Mouse (Mus musculus) forebrain, embryonic 15.5 days (tissue): ENCODE results near the gene Siae. TPM values are rescaled to one million over a fixed set of nuclear protein-coding genes. Genes with fewer than 3 reads are reported as not detected.

ENCODE experiments used
- ATAC-seq: fragments of 200-750 bp; cut with Nextera tagmentation; replicated peaks from 2 replicates; pipeline ENCODE4 v1.8.0; 2017; ENCODE audit warnings: mild to moderate bottlenecking, moderate TSS enrichment, moderate library complexity
- H3K27ac ChIP-seq: fragments of 300-500 bp; sonication (generic); replicated peaks from 2 replicates; pipeline ENCODE4 v1.5.1; 2015; ENCODE audit warnings: mild to moderate bottlenecking, inconsistent platforms
- H3K27me3 ChIP-seq: fragments of 300-500 bp; sonication (generic); 2 replicates; pipeline ENCODE4 v1.6.1; 2015; ENCODE audit warnings: inconsistent platforms
- H3K36me3 ChIP-seq: fragments of 300-500 bp; sonication (generic); 2 replicates; pipeline ENCODE4 v1.6.1; 2015; ENCODE audit warnings: mild to moderate bottlenecking, inconsistent platforms
- H3K4me1 ChIP-seq: fragments of 300-500 bp; sonication (generic); 2 replicates; pipeline ENCODE4 v1.6.1; 2015; ENCODE audit warnings: inconsistent platforms
- H3K4me2 ChIP-seq: fragments of 300-500 bp; sonication (generic); replicated peaks from 2 replicates; pipeline ENCODE4 v1.6.1; 2015; ENCODE audit warnings: mild to moderate bottlenecking, inconsistent platforms
- H3K4me3 ChIP-seq: fragments of 300-500 bp; sonication (generic); 2 replicates; pipeline ENCODE4 v1.5.1; 2015; ENCODE audit warnings: mild to moderate bottlenecking, inconsistent platforms
- H3K9ac ChIP-seq: fragments of 300-500 bp; sonication (generic); replicated peaks from 2 replicates; pipeline ENCODE4 v1.6.1; 2015; ENCODE audit warnings: mild to moderate bottlenecking, inconsistent platforms
- H3K9me3 ChIP-seq: fragments of 300-500 bp; sonication (generic); 2 replicates; pipeline ENCODE4 v1.6.1; 2016; ENCODE audit warnings: inconsistent platforms
- WGBS: fragments of 180-500 bp; shearing (Covaris S2); methylation state at CpG from one replicate; pipeline ENCODE4 v1.1.7; 2015; ENCODE audit warnings: mixed read lengths; 5-methylcytosine and 5-hydroxymethylcytosine counted together
- polyA plus RNA-seq: library from polyadenylated mRNA; unstranded; fragments of >200 nt; fragmentation: Nextera tagmentation; extraction: Ambion mirVana; gene quantifications from 2 replicates; pipeline ENCODE4 v1.2.1, GENCODE M21; 2015

The Siae gene
- polyA plus RNA-seq, 1 experiment from 2014 or later: 8.6 TPM

DNA sequence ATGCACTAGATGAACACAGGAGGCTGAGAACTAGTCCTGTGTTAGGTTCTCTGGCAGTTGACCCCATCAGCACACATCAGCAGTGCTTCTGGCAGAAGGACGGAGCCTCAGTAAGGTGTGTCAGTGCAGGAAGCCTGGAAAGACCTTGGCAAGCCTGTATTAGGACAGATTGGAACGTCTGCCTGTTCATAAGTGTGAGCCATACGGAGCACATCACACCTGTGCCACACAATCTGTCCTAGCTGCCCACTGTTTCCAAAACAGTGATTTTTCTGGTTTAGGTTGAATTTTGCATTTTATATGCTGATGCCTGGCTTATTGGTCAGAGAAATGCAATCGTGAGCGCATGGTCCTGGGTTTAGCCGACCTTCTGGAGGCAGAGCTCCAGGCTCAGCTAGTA lies 65.8 kb downstream of the Siae start:
- Histone ChIP-seq H3K9ac (no peak overlapping the region), H3K36me3 (no peaks in the 10 kb centered on the region), H3K4me2 (no peak overlapping the region), H3K9me3 (no peaks in the 10 kb centered on the region), H3K27me3 (no peaks in the 10 kb centered on the region), H3K27ac (no peak overlapping the region), H3K4me3 (no peak overlapping the region), H3K4me1 (peaks cover 40% of the 10 kb centered on the region)
- ATAC-seq: no peak
- 73% methylated on average over 6 of the region's 6 CpGs for WGBS

DNA sequence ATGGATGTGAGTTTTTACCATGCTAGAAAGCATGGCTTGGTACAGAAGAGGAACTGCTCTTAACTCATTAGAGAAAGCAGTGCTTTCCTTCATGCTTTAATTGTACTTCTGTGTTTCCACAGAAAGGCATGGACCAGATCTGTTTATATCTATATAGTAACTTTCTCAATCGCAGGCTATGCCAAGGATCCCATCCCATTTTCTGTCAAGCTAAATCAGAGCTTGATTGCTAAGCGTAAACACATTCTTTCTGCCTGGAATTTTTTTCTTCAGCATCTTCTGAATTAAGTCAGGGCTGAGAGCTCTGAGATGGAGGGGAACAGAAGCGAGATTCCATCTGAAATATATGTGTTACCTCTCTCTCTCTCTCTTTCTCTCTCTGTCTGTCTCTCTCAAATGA lies 68.5 kb downstream of the Siae start:
- Histone ChIP-seq H3K27me3 (no peaks in the 10 kb centered on the region), H3K4me3 (no peak overlapping the region), H3K36me3 (no peaks in the 10 kb centered on the region), H3K27ac (peak overlapping the region; percentile 91), H3K4me2 (no peak overlapping the region), H3K9me3 (no peaks in the 10 kb centered on the region), H3K9ac (no peak overlapping the region), H3K4me1 (peaks cover 45% of the 10 kb centered on the region)
- ATAC-seq: peak; percentile 9; the same call in 1 of the 2 replicates
- 53% methylated on average over 3 of the region's 3 CpGs for WGBS

DNA sequence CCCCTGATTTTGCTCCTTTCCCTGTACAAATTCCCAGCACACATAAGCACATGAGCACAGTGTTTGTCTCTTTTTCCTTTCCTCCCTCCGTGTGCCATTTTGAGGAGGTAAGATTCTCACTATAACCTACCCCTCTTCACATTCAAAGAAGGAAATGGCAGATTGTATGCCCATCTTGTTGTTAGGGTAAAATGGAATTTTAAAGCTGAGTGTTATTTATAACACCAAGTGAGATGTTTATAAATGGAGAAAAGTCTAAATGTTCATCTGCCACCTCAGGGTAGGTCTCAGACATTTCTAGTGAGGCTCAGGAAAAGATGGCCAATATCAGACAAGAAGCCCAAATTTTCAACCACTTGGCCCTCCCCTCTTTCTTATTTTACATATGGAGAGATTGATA lies 69.0 kb downstream of the Siae start:
- 59% methylated on average over 1 of the region's 1 CpGs for WGBS
- no peak overlapping the region for H3K9ac ChIP-seq
- H3K4me2 ChIP-seq: no peak overlapping the region
- peaks cover 45% of the 10 kb centered on the region for H3K4me1 ChIP-seq
- peak overlapping the region; percentile 91 for H3K27ac ChIP-seq
- H3K27me3 ChIP-seq: no peaks in the 10 kb centered on the region
- ATAC-seq: no peak
- no peak overlapping the region for H3K4me3 ChIP-seq
- H3K9me3 ChIP-seq: no peaks in the 10 kb centered on the region
- no peaks in the 10 kb centered on the region for H3K36me3 ChIP-seq

DNA sequence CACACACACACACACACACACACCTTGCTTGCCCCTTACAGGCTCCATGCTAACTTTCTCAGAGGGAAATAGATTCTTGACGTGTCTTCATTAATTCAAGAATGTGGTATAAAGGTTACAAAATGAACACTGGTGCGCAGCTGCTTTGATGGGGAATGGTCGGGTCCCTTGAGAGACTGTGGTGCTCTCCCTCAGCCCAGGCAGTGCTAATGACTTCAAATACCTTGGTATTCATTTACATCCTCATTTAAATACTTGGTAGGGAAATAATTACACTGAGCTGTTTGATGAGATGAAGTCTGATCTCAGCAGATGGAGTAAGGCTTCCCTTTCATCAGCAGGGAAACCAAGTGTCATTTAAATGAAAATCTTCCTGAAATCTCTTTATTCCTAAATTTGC lies 69.6 kb downstream of the Siae start:
- peaks cover 45% of the 10 kb centered on the region for H3K4me1 ChIP-seq
- H3K9me3 ChIP-seq: no peaks in the 10 kb centered on the region
- H3K27ac ChIP-seq: peak overlapping the region; percentile 91
- H3K36me3 ChIP-seq: no peaks in the 10 kb centered on the region
- H3K9ac ChIP-seq: no peak overlapping the region
- ATAC-seq: peak; percentile 81
- H3K27me3 ChIP-seq: no peaks in the 10 kb centered on the region
- WGBS: 8% methylated on average over 3 of the region's 3 CpGs
- H3K4me3 ChIP-seq: no peak overlapping the region
- H3K4me2 ChIP-seq: peak overlapping the region; percentile 34

DNA sequence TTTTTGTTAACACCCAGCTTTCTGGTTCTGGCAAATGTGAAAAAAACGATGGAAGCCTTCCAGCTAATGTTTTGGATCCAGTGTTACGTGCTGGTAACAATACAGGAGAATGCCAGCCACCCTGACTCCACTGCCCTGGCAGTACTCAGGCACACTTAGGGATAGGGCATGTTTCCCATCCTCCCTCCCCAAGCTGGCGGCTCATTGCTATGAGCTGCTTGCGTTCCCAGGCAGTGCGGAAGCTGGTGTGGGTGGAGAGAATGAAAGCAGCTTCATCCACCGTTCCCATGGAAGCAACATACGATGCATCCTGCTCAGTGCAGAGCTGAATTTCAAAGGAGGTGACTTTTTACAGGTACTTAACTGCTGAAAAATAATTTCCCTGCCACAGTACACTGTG lies 70.1 kb downstream of the Siae start:
- 4% methylated on average over 7 of the region's 7 CpGs for WGBS
- Histone ChIP-seq H3K4me2 (peak overlapping the region; percentile 34), H3K4me1 (peaks cover 45% of the 10 kb centered on the region), H3K36me3 (no peaks in the 10 kb centered on the region), H3K9me3 (no peaks in the 10 kb centered on the region), H3K4me3 (0 out of 2 replicates have a peak overlapping the region, but pooled peaks have one; percentile 4), H3K27ac (peak overlapping the region; percentile 91), H3K9ac (peak overlapping the region; percentile 8; the same call in 1 of the 2 replicates), H3K27me3 (no peaks in the 10 kb centered on the region)
- ATAC-seq: peak; percentile 95

DNA sequence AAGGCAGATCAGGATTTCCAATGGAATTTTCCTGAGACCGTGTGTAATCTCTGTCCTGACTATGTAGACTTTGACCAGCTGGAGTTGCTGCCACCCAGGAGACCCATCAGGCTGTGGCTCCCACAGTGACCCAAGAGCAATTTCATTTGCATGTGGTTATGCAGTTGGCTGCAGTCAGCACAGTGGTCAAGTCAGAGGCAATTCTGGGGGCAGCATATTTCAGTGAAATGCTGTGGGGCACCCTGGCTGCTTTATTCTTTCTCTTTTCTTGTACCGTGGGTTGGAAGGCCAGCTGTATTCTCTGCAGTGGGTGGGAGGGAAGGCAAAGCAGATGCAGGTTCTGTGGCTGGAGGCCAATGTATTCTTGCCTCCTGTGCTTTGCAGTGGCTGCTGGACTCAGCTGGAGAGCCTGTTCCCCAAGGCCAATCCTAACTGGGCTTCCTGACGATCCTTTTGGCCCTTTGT lies 70.6 kb downstream of the Siae start:
- Histone ChIP-seq H3K4me3 (0 out of 2 replicates have a peak overlapping the region, but pooled peaks have one; percentile 4), H3K27me3 (no peaks in the 10 kb centered on the region), H3K9ac (no peak overlapping the region), H3K4me1 (peaks cover 43% of the 10 kb centered on the region), H3K27ac (peak overlapping the region; percentile 91), H3K4me2 (peak overlapping the region; percentile 34), H3K9me3 (no peaks in the 10 kb centered on the region), H3K36me3 (no peaks in the 10 kb centered on the region)
- 5% methylated on average over 3 of the region's 3 CpGs for WGBS
- 0 out of 2 replicates have a peak, but pooled peaks have one; percentile 9 for ATAC-seq

DNA sequence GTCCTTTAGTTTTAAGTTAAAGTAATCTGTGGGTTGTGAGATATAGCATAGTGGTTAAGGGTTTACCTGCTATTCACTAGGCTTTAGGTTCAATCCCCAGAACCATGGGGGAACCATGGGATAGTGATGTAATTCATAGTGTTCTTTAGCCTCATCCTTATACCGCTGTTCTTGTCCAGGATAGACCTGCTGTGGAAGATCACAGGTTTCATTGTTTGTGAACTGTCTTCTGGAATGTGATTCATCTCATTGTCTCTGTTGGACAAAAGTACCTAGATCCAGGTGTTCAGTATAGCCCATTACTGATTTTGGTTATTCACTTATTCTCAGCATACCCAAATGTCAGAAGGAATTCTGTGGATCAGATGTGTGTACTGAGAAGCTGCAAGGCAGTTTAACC lies 71.8 kb downstream of the Siae start:
- no peak overlapping the region for H3K27ac ChIP-seq
- H3K9me3 ChIP-seq: no peaks in the 10 kb centered on the region
- 96% methylated on average over 1 of the region's 1 CpGs for WGBS
- peaks cover 32% of the 10 kb centered on the region for H3K4me1 ChIP-seq
- H3K4me2 ChIP-seq: no peak overlapping the region
- no peak for ATAC-seq
- H3K27me3 ChIP-seq: no peaks in the 10 kb centered on the region
- H3K9ac ChIP-seq: no peak overlapping the region
- H3K4me3 ChIP-seq: no peak overlapping the region
- no peaks in the 10 kb centered on the region for H3K36me3 ChIP-seq

DNA sequence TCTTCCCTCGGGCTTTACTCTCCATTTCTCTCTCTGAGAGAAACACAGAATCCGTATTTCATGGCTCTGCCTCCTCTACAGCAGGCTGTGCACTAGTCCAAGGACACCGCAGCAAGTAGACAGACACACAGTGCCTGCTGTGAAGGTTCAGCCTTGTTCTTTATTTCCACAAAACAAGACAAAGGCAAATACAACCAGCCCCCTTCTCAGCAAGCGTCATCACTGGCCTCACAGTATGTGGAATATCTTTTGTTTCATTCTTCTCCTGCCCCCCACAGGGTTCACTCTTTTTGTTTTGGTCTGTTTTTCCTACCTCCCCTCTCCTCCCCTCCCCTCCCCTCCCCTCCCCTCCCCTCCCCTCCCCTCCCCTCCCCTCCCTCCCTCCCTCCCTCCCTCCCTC lies 73.1 kb downstream of the Siae start:
- H3K36me3 ChIP-seq: no peaks in the 10 kb centered on the region
- 34% methylated on average over 4 of the region's 4 CpGs for WGBS
- no peak overlapping the region for H3K27ac ChIP-seq
- no peak overlapping the region for H3K4me2 ChIP-seq
- ATAC-seq: no peak
- H3K27me3 ChIP-seq: no peaks in the 10 kb centered on the region
- H3K9me3 ChIP-seq: no peaks in the 10 kb centered on the region
- peaks cover 31% of the 10 kb centered on the region for H3K4me1 ChIP-seq
- no peak overlapping the region for H3K9ac ChIP-seq
- no peak overlapping the region for H3K4me3 ChIP-seq

DNA sequence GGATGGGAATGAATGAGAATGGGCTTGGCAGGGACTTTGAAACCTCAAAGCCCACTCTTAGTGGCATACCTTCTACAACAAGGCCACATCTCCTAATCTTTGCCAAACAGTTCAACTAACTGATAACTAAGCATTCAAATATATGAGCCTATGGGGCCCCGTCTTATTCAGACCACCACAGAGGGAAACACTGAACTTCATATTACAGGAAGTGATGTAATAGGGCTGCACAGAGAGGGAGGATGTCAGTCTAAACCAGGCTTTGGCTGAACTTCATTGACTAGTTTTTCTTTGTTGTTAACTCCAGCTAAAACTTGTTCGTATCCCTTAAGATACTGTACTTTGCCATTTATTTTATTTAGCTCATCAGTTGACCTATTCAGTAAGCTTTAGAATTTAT lies 74.4 kb downstream of the Siae start:
- Histone ChIP-seq H3K4me2 (no peak overlapping the region), H3K4me1 (peaks cover 18% of the 10 kb centered on the region), H3K9me3 (no peaks in the 10 kb centered on the region), H3K4me3 (no peak overlapping the region), H3K27me3 (no peaks in the 10 kb centered on the region), H3K27ac (no peak overlapping the region), H3K9ac (no peak overlapping the region), H3K36me3 (no peaks in the 10 kb centered on the region)
- 86% methylated on average over 2 of the region's 2 CpGs for WGBS
- ATAC-seq: no peak

DNA sequence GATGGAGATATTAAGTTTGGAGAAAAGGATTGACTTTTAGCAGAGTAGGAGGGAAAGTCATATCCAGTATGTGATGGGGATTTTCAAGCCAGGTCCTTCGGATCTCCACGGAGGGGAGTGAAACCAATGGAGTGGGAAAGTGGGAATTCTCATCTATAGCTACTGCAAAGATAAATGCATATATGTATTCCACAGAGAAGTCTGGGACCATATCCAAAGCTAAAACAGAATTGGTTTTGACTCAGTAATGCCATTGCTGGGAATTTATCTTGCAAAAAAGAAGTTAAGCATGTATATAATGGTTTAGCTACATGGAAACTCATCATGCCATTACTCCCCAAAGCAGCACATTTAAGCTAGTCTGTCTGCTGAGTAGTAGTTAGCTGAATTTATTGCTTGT lies 76.8 kb downstream of the Siae start:
- Histone ChIP-seq H3K27me3 (no peaks in the 10 kb centered on the region), H3K9me3 (no peaks in the 10 kb centered on the region), H3K36me3 (no peaks in the 10 kb centered on the region), H3K4me2 (no peak overlapping the region), H3K4me1 (no peaks in the 10 kb centered on the region), H3K4me3 (no peak overlapping the region), H3K27ac (no peak overlapping the region), H3K9ac (no peak overlapping the region)
- 88% methylated on average over 2 of the region's 2 CpGs for WGBS
- no peak for ATAC-seq

DNA sequence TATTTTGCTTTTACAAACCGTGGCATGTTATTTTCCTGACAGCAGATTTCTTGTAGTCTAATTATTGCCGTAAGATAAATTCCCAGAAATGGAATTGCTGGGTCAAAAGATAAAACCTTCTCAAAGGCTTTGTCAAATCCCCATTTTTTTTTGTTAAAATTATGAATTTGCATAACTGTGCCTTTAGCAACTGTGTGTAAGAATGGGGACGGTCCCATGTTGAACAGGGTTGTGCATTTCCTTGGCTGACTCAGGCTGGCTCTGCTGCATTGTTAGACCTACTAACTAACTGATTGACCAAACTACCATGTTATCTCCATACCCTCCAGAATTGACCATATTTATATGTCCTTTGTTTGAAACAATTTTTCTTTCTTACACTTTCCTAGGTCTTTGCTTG lies 78.8 kb downstream of the Siae start:
- H3K4me2 ChIP-seq: no peak overlapping the region
- H3K4me1 ChIP-seq: no peaks in the 10 kb centered on the region
- WGBS: 87% methylated on average over 3 of the region's 3 CpGs
- no peaks in the 10 kb centered on the region for H3K36me3 ChIP-seq
- no peak overlapping the region for H3K9ac ChIP-seq
- no peak overlapping the region for H3K27ac ChIP-seq
- no peak overlapping the region for H3K4me3 ChIP-seq
- ATAC-seq: no peak
- H3K9me3 ChIP-seq: no peaks in the 10 kb centered on the region
- H3K27me3 ChIP-seq: no peaks in the 10 kb centered on the region

DNA sequence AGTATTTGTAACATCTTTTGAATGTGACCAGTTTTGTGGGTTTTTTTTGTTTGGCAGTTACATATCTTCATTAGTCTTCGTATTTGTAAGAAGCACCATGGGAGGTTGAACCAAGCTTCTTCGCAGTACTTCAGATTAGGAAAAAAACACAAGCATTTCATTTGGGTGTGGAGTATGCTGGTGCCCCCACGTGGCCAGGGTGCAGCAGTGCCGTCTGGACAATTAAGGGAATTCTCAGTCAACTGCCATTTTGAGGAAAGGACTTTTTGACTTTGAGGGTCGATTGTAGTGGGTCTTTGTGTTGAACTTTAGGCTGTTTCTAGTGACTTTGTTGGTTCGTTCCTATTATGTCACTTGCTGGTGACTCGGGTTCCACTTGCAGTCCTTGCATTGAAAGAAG lies 80.8 kb downstream of the Siae start:
- no peak overlapping the region for H3K4me3 ChIP-seq
- WGBS: 12% methylated on average over 7 of the region's 7 CpGs
- no peaks in the 10 kb centered on the region for H3K36me3 ChIP-seq
- H3K9ac ChIP-seq: no peak overlapping the region
- H3K9me3 ChIP-seq: no peaks in the 10 kb centered on the region
- ATAC-seq: peak; percentile 63
- no peak overlapping the region for H3K4me2 ChIP-seq
- no peak overlapping the region for H3K27ac ChIP-seq
- no peaks in the 10 kb centered on the region for H3K27me3 ChIP-seq
- no peaks in the 10 kb centered on the region for H3K4me1 ChIP-seq

DNA sequence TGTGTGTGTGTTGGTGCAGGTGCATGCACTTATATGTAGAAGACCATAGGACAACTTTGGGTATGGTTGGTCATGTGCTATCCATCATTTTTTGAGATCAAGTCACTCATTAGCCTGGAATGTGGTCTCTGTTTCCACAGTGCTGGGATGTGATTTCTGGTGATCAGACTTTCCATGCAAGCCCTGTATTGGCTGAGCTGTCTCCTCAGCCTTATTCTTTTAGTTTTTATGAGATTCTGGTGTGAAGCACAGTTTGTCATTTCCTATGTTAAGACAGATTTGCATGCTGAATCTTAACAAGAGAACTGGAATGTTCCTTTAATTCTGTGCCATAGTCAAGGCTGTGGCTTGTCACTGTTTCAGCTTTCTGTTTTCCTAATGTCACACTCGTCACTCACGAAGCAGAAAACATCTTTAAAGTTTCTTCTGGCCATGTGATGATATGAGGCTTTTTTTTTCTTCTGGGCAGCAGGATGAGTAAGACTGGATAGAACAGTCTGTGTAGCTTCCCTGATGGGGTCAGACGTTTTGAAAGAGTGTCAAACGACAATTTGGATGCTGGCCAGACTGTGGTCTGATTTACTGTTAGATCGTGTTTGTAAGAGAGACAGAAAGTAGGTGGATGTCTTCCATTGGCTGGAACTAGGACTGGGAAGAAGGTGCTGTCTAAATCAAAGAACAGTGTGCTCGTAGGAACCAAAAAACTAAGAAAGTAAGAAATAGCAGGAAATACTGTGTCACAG lies 81.5 kb downstream of the Siae start:
- Histone ChIP-seq H3K27me3 (no peaks in the 10 kb centered on the region), H3K27ac (no peak overlapping the region), H3K4me2 (no peak overlapping the region), H3K4me1 (no peaks in the 10 kb centered on the region), H3K9me3 (no peaks in the 10 kb centered on the region), H3K36me3 (no peaks in the 10 kb centered on the region), H3K9ac (no peak overlapping the region), H3K4me3 (no peak overlapping the region)
- 50% methylated on average over 6 of the region's 6 CpGs for WGBS
- ATAC-seq: peak; percentile 46; the same call in 1 of the 2 replicates
